In the genomic region with DNA sequence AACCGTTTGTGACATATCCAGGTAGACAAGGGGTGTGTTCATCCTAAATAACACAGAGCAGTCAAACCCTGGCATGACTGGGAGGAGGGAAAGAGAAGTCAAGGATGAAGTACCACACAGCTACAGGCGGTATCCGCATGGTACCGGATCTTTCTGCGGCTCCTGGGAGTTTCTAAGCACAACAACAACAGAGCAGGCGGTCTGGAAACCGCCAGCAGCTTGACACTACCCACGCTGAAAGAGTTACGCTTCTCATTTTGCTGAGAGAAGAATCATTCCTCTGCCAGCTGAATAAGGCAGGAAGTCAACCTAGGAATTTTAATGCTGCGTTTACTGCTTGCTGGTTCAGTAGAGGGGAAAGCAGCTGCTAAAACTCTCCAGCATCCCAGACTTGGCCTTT, we compare ENCODE assay signal across 8 mouse cellular contexts.
A peak's percentile ranks its signal among the peaks of the same experiment; 100 is the strongest.
DNase-seq lines count a peak whose midpoint lies in the region; ATAC-seq and TF ChIP-seq lines count a peak whose summit lies in the region.

No protein-coding gene starts in this region.

- no peak for DNase-seq in stomach, postnatal 0 days (ENCODE audit: low spot score)
- DNase-seq in limb, embryonic 14.5 days (ENCODE audit: low spot score), result peak; percentile 78
- no peak for DNase-seq in adrenal gland, adult (ENCODE audit: inconsistent age in 2 of 2, low spot score in 1 of 2)
- DNase-seq in urinary bladder, postnatal 10 days (ENCODE audit: low spot score), result no peak
- DNase-seq in urinary bladder, adult 18-20 months (ENCODE audit: low spot score in 2 of 2), result no peak
- no peak for DNase-seq in adrenal gland, adult 8-10 months

- H3K4me1 ChIP-seq in stomach, embryonic 15.5 days, result peaks cover 5% of the 10 kb centered on the region; the same call in 1 of the 2 replicates
- no peaks in the 10 kb centered on the region for H3K4me1 ChIP-seq in stomach, postnatal 0 days (replicated peaks; ENCODE audit: control insufficient read depth, insufficient read depth)
- peaks cover 6% of the 10 kb centered on the region for H3K4me1 ChIP-seq in hindbrain, embryonic 16.5 days (ENCODE audit: control insufficient read depth, insufficient read depth, low read depth, low read length)
- H3K4me1 ChIP-seq in limb, embryonic 14.5 days (ENCODE audit: control insufficient read depth, insufficient read depth, low read length), result peaks cover 11% of the 10 kb centered on the region

- no peaks in the 10 kb centered on the region for H3K36me3 ChIP-seq in stomach, embryonic 15.5 days
- H3K36me3 ChIP-seq in stomach, postnatal 0 days (ENCODE audit: control insufficient read depth, insufficient read depth, low read length), result no peaks in the 10 kb centered on the region
- H3K36me3 ChIP-seq in hindbrain, embryonic 16.5 days (ENCODE audit: control insufficient read depth, insufficient read depth, low read length), result no peaks in the 10 kb centered on the region
- H3K36me3 ChIP-seq in limb, embryonic 14.5 days (ENCODE audit: control insufficient read depth, insufficient read depth, low read length), result no peaks in the 10 kb centered on the region

- no peaks in the 10 kb centered on the region for H3K27me3 ChIP-seq in stomach, embryonic 15.5 days (replicated peaks)
- H3K27me3 ChIP-seq in stomach, postnatal 0 days (ENCODE audit: control insufficient read depth, insufficient read depth, low read length), result no peaks in the 10 kb centered on the region
- H3K27me3 ChIP-seq in hindbrain, embryonic 16.5 days (replicated peaks; ENCODE audit: control insufficient read depth, insufficient read depth, low read length), result no peaks in the 10 kb centered on the region
- H3K27me3 ChIP-seq in limb, embryonic 14.5 days (ENCODE audit: control insufficient read depth, insufficient read depth, low read length), result no peaks in the 10 kb centered on the region

- WGBS in stomach, embryonic 15.5 days, result 22% methylated on average over 10 of the region's 10 CpGs
- WGBS in stomach, postnatal 0 days, result 26% methylated on average over 10 of the region's 10 CpGs
- WGBS in hindbrain, embryonic 16.5 days, result 3% methylated on average over 10 of the region's 10 CpGs
- 5% methylated on average over 10 of the region's 10 CpGs for WGBS in limb, embryonic 14.5 days

- H3K9me3 ChIP-seq in stomach, embryonic 15.5 days, result no peaks in the 10 kb centered on the region
- H3K9me3 ChIP-seq in stomach, postnatal 0 days (ENCODE audit: control insufficient read depth, low read length), result no peaks in the 10 kb centered on the region
- no peaks in the 10 kb centered on the region for H3K9me3 ChIP-seq in hindbrain, embryonic 16.5 days (ENCODE audit: control insufficient read depth, low read length)
- no peaks in the 10 kb centered on the region for H3K9me3 ChIP-seq in limb, embryonic 14.5 days (ENCODE audit: control insufficient read depth, low read length)

- no peak for TF ChIP-seq POLR2A in limb, embryonic 14.5 days (IDR thresholded peaks at IDR 0.05; ENCODE audit: borderline replicate concordance, extremely low read depth, insufficient read depth, insufficient read length)

- no peak for TF ChIP-seq EP300 in stomach, postnatal 0 days (optimal IDR thresholded peaks at IDR 0.05)

- no peak overlapping the region for H3K9ac ChIP-seq in stomach, embryonic 15.5 days
- H3K9ac ChIP-seq in stomach, postnatal 0 days (ENCODE audit: low read length), result no peak overlapping the region
- no peak overlapping the region for H3K9ac ChIP-seq in hindbrain, embryonic 16.5 days (ENCODE audit: low read depth, low read length)
- peak overlapping the region; percentile 12; the same call in 1 of the 2 replicates for H3K9ac ChIP-seq in limb, embryonic 14.5 days (ENCODE audit: low read depth, low read length, severe bottlenecking)

- 0 out of 2 replicates have a peak overlapping the region, but pooled peaks have one; percentile 5 for H3K4me2 ChIP-seq in stomach, embryonic 15.5 days
- no peak overlapping the region; the same call in 1 of the 2 replicates for H3K4me2 ChIP-seq in stomach, postnatal 0 days (replicated peaks; ENCODE audit: low read depth)
- H3K4me2 ChIP-seq in hindbrain, embryonic 16.5 days (ENCODE audit: low read length), result peak overlapping the region; percentile 38
- H3K4me2 ChIP-seq in limb, embryonic 14.5 days (replicated peaks; ENCODE audit: low read depth, low read length, severe bottlenecking), result peak overlapping the region; percentile 42

- no peak overlapping the region for H3K27ac ChIP-seq in stomach, embryonic 15.5 days
- no peak overlapping the region for H3K27ac ChIP-seq in stomach, postnatal 0 days (replicated peaks)
- peak overlapping the region; percentile 0; the same call in 1 of the 2 replicates for H3K27ac ChIP-seq in hindbrain, embryonic 16.5 days (ENCODE audit: low read depth, low read length)
- H3K27ac ChIP-seq in limb, embryonic 14.5 days (replicated peaks; ENCODE audit: low read depth, low read length), result peak overlapping the region; percentile 61

- TF ChIP-seq CTCF in stomach, postnatal 0 days (IDR thresholded peaks at IDR 0.05; ENCODE audit: low read depth), result no peak

- ATAC-seq in stomach, embryonic 15.5 days (ENCODE audit: insufficient read depth, low FRiP score, low read depth), result no peak
- ATAC-seq in stomach, postnatal 0 days (ENCODE audit: low FRiP score, low TSS enrichment), result no peak
- ATAC-seq in hindbrain, embryonic 16.5 days, result peak; percentile 87
- peak; percentile 63; the same call in 1 of the 2 replicates for ATAC-seq in limb, embryonic 14.5 days (ENCODE audit: low FRiP score, low read depth)

- H3K4me3 ChIP-seq in stomach, embryonic 15.5 days (replicated peaks), result no peak overlapping the region
- no peak overlapping the region for H3K4me3 ChIP-seq in stomach, postnatal 0 days (ENCODE audit: low read depth, low read length)
- H3K4me3 ChIP-seq in hindbrain, embryonic 16.5 days (ENCODE audit: low read length), result no peak overlapping the region
- H3K4me3 ChIP-seq in limb, embryonic 14.5 days (replicated peaks; ENCODE audit: low read length), result no peak overlapping the region

Comparison
In these comparisons a context has a peak if more than half of its experiments do, and no peak if none do; other contexts are left out.
1. ATAC-seq: peak in hindbrain, embryonic 16.5 days (single experiment) and limb, embryonic 14.5 days (single experiment); none in stomach, embryonic 15.5 days (single experiment) and stomach, postnatal 0 days (single experiment).
2. H3K27ac ChIP-seq: peak in hindbrain, embryonic 16.5 days (single experiment) and limb, embryonic 14.5 days (single experiment); none in stomach, embryonic 15.5 days (single experiment) and stomach, postnatal 0 days (single experiment).